Mouse (Mus musculus) embryo, embryonic 11.5 days (tissue): ENCODE data around the gene Col8a2.

Experiments
- DNase-seq: peaks from one replicate; pipeline ENCODE4 v3.0.0-alpha.2; 2012; ENCODE audit warnings: low read depth, low spot score

Gene Col8a2

GRCm38 (mm10) chr4:126301584-126302309 is 15.2 kb downstream of the Col8a2 start:
- DNase-seq: no peak

- no peak for DNase-seq
These were observed 17.3 kb downstream of the Col8a2 start for GRCm38 (mm10) chr4:126303877-126304276.

DNA sequence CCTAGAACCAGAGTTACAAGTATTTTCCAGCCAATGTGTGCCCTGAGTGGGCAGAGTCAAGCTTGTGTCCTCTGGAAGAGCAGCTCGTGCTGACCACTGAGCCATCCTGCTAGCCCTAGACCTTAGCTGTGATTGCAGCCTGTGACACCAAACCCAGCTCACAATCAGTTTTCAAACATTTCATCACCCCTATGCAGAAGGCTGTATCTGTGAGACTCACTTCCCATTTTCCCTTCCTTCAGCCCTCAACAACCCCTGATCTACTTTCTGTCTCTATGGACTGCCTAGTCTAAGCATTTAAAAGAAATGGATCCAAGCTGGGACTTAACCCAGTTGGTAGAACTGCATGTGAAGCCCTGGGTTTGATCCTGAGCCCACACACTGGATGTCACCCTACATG is 18.8 kb downstream of the Col8a2 start:
- no peak for DNase-seq

GRCm38 (mm10) chr4:126306058-126306457 is 19.5 kb downstream of the Col8a2 start:
- DNase-seq: no peak

DNA sequence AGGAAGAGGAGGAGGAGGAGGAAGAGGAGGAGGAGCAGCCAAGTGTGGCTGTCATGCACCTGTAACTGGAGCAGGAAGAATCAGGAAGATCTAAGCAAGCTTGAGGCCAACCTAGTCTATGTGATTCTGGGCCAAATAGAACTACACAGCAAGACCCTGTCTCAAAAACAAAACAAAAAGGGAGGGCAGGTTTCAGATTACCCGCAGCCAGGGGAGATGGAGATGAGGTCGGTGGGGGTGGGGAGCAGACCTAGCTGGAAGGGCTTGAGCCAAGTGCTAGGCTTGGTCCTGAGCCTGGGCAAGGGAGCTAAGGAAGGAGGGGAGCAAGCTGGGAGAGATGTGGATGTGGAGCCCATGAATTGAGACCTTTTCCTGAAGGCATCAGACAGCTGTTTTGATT is 20.2 kb downstream of the Col8a2 start:
- DNase-seq: no peak

DNA sequence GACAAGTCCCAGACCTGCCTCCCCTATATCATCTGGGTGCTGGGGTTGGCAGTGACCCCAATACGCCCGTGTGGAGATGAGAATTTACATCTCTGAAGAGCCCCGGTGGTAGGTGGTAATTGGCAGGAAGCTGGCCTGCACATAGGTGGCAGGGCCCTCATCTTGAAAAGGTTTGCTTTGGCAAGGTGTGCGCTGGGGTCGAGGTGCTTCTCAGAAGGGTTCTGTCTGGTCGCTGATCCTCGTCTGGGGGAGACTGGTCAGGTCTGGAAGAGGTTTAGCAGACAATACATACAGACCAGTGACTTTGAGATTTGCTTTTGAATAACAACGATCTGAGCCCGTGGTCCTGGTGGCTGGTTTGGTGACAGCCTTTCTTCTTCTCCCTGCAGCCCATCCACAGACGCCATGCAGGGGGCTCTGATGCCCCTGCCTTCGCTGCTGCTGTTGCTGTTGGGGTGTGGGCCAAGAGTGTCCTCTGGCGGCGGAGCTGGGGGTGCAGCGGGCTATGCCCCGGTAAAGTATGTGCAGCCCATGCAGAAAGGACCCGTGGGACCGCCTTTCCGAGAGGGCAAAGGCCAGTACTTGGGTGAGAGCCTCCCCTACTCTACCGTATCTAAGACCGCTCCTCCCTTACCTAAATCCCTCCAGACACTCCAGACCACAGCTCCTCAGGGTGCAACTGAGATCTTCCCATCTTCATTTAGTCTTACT is 22.8 kb downstream of the Col8a2 start:
- DNase-seq: no peak

GRCm38 (mm10) chr4:126309922-126310309 is 23.3 kb downstream of the Col8a2 start:
- peak; percentile 86 for DNase-seq

- no peak for DNase-seq
These were observed 23.8 kb downstream of the Col8a2 start for GRCm38 (mm10) chr4:126310344-126310743.

DNA sequence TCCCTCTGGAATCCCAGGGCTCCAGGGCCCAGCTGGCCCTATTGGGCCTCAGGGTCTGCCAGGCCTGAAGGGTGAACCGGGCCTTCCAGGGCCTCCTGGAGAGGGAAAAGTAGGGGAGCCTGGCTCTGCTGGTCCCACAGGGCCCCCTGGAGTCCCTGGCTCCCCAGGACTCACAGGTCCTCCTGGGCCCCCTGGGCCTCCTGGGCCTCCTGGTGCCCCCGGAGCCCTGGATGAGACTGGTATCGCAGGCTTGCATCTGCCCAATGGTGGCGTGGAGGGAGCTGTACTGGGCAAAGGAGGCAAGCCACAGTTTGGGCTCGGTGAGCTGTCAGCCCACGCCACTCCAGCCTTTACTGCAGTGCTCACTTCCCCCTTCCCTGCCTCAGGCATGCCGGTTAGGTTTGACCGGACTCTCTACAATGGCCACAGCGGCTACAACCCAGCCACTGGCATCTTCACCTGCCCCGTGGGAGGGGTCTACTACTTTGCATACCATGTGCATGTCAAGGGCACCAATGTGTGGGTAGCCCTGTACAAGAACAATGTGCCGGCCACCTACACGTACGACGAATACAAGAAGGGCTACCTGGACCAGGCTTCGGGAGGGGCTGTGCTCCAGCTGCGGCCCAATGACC is 25.1 kb downstream of the Col8a2 start:
- no peak for DNase-seq

GRCm38 (mm10) chr4:126313202-126313601 is 26.6 kb downstream of the Col8a2 start:
- DNase-seq: no peak

DNA sequence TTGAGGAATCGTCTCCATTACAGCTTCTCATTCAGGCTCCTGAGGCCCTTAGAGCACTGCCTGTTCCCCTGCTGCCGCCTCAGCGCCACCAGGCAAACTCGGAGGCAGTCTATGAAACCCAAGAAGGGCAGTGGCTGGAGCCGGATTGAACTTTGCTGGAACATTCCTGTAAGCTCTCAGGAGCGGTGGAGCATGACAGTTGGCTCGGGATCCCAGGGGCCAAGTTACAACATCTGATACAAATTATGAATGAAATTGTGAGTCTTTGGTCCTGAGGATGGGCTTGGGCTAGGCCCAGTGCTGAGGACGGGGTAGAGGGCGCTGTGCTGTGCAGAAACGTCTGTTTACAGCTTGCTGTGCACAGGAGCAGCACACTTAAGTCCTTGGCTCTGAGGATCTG is 27.8 kb downstream of the Col8a2 start:
- DNase-seq: peak; percentile 22

DNA sequence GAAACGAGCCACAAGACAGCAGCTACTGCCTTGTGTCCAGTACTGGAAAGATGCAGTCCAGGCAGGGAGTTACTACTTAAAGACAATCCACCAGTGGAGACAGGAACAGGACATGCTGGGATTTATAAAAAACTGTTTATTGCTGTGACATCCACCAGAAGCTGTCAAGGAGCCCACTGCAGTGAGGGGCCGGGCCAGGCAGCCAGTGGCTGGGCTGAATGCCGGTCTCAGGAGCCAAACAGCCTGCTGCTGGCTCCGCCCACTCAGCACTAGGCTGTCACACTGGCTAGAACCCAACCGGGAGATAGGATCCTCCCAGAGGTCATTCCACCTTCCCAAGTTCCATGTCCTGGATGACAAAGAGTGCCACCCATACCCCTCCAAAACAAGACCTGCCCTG is 29.3 kb downstream of the Col8a2 start:
- DNase-seq: no peak

- no peak for DNase-seq
These were observed 29.9 kb downstream of the Col8a2 start for GRCm38 (mm10) chr4:126316443-126317040.

GRCm38 (mm10) chr4:126319806-126320205 is 33.2 kb downstream of the Col8a2 start:
- no peak for DNase-seq

- DNase-seq: peak; percentile 97
These were observed 34.7 kb downstream of the Col8a2 start, which contains the start of gene Adprhl2 for GRCm38 (mm10) chr4:126321111-126321853. Gene Adprhl2 (minus strand): TSS chr4:126321703.

GRCm38 (mm10) chr4:126321854-126322511 is 35.4 kb downstream of the Col8a2 start:
- no peak for DNase-seq

- no peak for DNase-seq
These were observed 36.1 kb downstream of the Col8a2 start for GRCm38 (mm10) chr4:126322646-126323045.

- no peak for DNase-seq
These were observed 38.3 kb downstream of the Col8a2 start for GRCm38 (mm10) chr4:126324861-126325260.

- no peak for DNase-seq
These were observed 38.8 kb downstream of the Col8a2 start, which contains the start of gene Tekt2 for GRCm38 (mm10) chr4:126325281-126325861. Gene Tekt2 (minus strand): TSS chr4:126325688.

DNA sequence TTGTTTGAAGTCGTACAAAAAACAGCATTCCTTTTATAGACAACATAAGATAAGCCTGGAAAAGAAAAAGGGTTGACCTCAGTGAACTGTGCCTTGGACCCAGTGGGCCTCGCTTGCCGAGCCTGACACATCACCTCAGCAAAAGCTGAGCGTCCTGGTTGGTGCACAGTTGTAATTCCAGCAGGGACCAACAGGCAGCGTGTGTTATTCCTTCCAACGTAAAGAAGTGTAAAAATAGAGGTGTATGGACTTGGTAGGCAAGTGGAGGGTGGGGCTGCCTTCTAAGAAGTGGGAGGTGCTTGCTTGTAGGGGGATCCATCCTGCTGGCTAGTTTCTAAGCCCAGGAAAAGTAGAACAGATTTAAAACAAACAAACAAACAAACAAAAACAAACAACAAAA is 39.4 kb downstream of the Col8a2 start:
- no peak for DNase-seq

DNA sequence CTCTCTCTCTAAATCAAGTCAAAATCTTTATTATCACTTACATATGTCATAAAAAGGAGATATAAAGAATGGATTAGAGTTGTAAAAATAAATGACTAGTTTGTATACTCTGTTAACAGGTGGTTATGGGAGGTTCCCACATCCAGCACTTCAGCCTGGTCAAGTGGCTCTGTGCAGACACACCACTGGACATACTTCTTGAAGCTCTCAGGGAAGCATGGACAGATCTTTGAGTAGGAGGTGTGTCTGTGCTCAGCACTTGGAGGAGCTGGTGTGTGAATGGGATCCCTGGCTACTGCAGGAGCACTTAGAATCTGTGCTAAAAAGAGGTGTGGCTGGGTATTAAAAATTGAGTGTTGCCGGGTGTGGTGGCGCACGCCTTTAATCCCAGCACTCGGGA is 43.7 kb downstream of the Col8a2 start:
- DNase-seq: no peak
